Comparison of ENCODE assay signal across 28 mouse cellular contexts in the genomic region with DNA sequence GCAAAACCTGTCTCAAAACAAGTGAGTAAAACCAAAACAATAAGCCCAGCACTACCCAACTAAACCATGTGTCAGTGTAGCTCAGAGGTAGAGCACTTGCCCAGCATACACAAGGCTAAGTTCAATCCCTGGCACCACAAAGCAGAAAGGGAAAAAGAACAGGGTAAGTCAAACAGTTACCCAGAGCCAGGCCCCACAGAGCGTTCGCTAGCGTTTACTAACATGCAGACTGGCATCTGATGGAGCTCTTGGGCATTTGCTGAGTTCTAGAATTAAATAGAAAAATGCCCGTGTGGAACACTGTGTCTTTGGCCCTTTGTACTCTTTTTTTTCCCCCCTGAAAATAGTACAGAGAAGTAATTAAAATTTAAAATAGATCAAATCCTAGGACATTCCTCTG.
"Had no signal": no experiment of that assay in that cellular context is flagged by ENCODE, and none has a peak within 500 bp of the region (broad histone marks: within the 10 kb centered on the region; RNA-seq: fewer than 3 reads in every experiment).

No protein-coding gene starts in this region.

- DNase-seq: gastrocnemius, adult 2 months; gastrocnemius, postnatal 10 days; gastrocnemius, postnatal 25 days; heart, adult 2 months; heart, postnatal 14 days; heart, postnatal 36 days; kidney, adult 8-10 months; kidney, postnatal 14 days; kidney, postnatal 36 days; lung, adult 18-20 months had no signal

- ATAC-seq: hindbrain, embryonic 16.5 days; inflammation-experienced regulatory T-cells, adult 6 months; intestine, embryonic 15.5 days; intestine, postnatal 0 days; liver, embryonic 12.5 days had no signal

- H3K27ac ChIP-seq: gastrocnemius, adult 2 months; heart, adult 2 months; heart, embryonic 13.5 days; heart, embryonic 15.5 days; hindbrain, embryonic 10.5 days; hindbrain, embryonic 12.5 days; hindbrain, embryonic 14.5 days; intestine, embryonic 15.5 days; kidney, embryonic 15.5 days; kidney, postnatal 0 days; layer of hippocampus, adult 2 months; left cerebral cortex, adult 2 months; limb, embryonic 15.5 days; liver, embryonic 12.5 days; liver, embryonic 14.5 days had no signal

- H3K9ac ChIP-seq: heart, embryonic 13.5 days; heart, embryonic 15.5 days; hindbrain, embryonic 12.5 days; hindbrain, embryonic 14.5 days; intestine, embryonic 15.5 days; kidney, embryonic 15.5 days; limb, embryonic 13.5 days; limb, embryonic 15.5 days; liver, embryonic 12.5 days; liver, embryonic 14.5 days had no signal

- H3K4me3 ChIP-seq: gastrocnemius, adult 2 months; heart, adult 2 months; heart, embryonic 13.5 days; heart, embryonic 15.5 days; hindbrain, embryonic 10.5 days; hindbrain, embryonic 12.5 days; intestine, embryonic 15.5 days; kidney, embryonic 15.5 days; layer of hippocampus, adult 2 months; left cerebral cortex, adult 2 months; limb, embryonic 13.5 days; limb, embryonic 15.5 days; liver, embryonic 12.5 days had no signal

- H3K4me1 ChIP-seq: hindbrain, embryonic 10.5 days; hindbrain, embryonic 12.5 days; intestine, embryonic 15.5 days had no signal

- H3K27me3 ChIP-seq: heart, embryonic 13.5 days; heart, embryonic 15.5 days; hindbrain, embryonic 12.5 days; intestine, embryonic 15.5 days; kidney, embryonic 15.5 days; limb, embryonic 13.5 days; limb, embryonic 15.5 days; liver, embryonic 12.5 days had no signal

- H3K9me3 ChIP-seq: heart, embryonic 13.5 days; heart, embryonic 15.5 days; hindbrain, embryonic 10.5 days; hindbrain, embryonic 12.5 days; intestine, embryonic 15.5 days; kidney, embryonic 15.5 days; limb, embryonic 13.5 days; limb, embryonic 15.5 days; liver, embryonic 12.5 days had no signal

- H3K4me2 ChIP-seq: heart, embryonic 11.5 days; heart, embryonic 13.5 days; heart, embryonic 15.5 days; hindbrain, embryonic 12.5 days; hindbrain, embryonic 14.5 days; intestine, embryonic 15.5 days; kidney, embryonic 15.5 days; limb, embryonic 13.5 days; limb, embryonic 15.5 days; liver, embryonic 12.5 days had no signal

- H3K36me3 ChIP-seq: hindbrain, embryonic 10.5 days; hindbrain, embryonic 12.5 days; intestine, embryonic 15.5 days; kidney, embryonic 15.5 days; limb, embryonic 13.5 days; limb, embryonic 15.5 days; liver, embryonic 12.5 days had no signal
